Mouse (Mus musculus) embryonic facial prominence, embryonic 13.5 days (tissue): ENCODE data around the gene Neurl3. TPM values are rescaled to one million over a fixed set of nuclear protein-coding genes. Genes with fewer than 3 reads are reported as not detected.
A peak's percentile ranks its signal among the peaks of the same experiment; 100 is the strongest.

ENCODE experiments used
- ATAC-seq: fragments of 200-750 bp; cut with Nextera tagmentation; 2 replicates; pipeline ENCODE4 v1.8.0; 2017; ENCODE audit warnings: low read depth; ENCODE audit not compliant: insufficient number of reproducible peaks, insufficient read depth, low FRiP score, low TSS enrichment
- H3K27ac ChIP-seq: fragments of 300-500 bp; sonication (generic); 2 replicates; pipeline ENCODE4 v1.5.1; 2015; ENCODE audit warnings: moderate library complexity, mild to moderate bottlenecking, inconsistent platforms
- H3K27me3 ChIP-seq: fragments of 300-500 bp; sonication (generic); 2 replicates; pipeline ENCODE4 v1.6.1; 2015; ENCODE audit warnings: mild to moderate bottlenecking, inconsistent platforms
- H3K36me3 ChIP-seq: fragments of 300-500 bp; sonication (generic); 2 replicates; pipeline ENCODE4 v1.6.1; 2015; ENCODE audit warnings: mild to moderate bottlenecking, inconsistent platforms
- H3K4me1 ChIP-seq: fragments of 300-500 bp; sonication (generic); 2 replicates; pipeline ENCODE4 v1.6.1; 2015; ENCODE audit warnings: inconsistent platforms
- H3K4me2 ChIP-seq: fragments of 300-500 bp; sonication (generic); 2 replicates; pipeline ENCODE4 v1.6.1; 2015; ENCODE audit warnings: moderate library complexity, mild to moderate bottlenecking, inconsistent platforms
- H3K4me3 ChIP-seq: fragments of 300-500 bp; sonication (generic); 2 replicates; pipeline ENCODE4 v1.5.1; 2015; ENCODE audit warnings: mild to moderate bottlenecking, inconsistent platforms
- H3K9ac ChIP-seq: fragments of 300-500 bp; sonication (generic); 2 replicates; pipeline ENCODE4 v1.6.1; 2015; ENCODE audit warnings: mild to moderate bottlenecking, inconsistent platforms
- H3K9me3 ChIP-seq: fragments of 300-500 bp; sonication (generic); 2 replicates; pipeline ENCODE4 v1.6.1; 2016; ENCODE audit warnings: inconsistent platforms
- WGBS: fragments of 180-500 bp; shearing (Covaris S2); methylation state at CpG from one replicate; pipeline ENCODE4 v1.1.7; 2015; ENCODE audit warnings: mixed read lengths; 5-methylcytosine and 5-hydroxymethylcytosine counted together
- polyA plus RNA-seq: library from polyadenylated mRNA; unstranded; fragments of >200 nt; fragmentation: Nextera tagmentation; extraction: Ambion mirVana; gene quantifications from 2 replicates; pipeline ENCODE4 v1.2.1, GENCODE M21; 2015

Neurl3 gene
- polyA plus RNA-seq, 1 experiment from 2014 or later: 0.86 TPM

DNA sequence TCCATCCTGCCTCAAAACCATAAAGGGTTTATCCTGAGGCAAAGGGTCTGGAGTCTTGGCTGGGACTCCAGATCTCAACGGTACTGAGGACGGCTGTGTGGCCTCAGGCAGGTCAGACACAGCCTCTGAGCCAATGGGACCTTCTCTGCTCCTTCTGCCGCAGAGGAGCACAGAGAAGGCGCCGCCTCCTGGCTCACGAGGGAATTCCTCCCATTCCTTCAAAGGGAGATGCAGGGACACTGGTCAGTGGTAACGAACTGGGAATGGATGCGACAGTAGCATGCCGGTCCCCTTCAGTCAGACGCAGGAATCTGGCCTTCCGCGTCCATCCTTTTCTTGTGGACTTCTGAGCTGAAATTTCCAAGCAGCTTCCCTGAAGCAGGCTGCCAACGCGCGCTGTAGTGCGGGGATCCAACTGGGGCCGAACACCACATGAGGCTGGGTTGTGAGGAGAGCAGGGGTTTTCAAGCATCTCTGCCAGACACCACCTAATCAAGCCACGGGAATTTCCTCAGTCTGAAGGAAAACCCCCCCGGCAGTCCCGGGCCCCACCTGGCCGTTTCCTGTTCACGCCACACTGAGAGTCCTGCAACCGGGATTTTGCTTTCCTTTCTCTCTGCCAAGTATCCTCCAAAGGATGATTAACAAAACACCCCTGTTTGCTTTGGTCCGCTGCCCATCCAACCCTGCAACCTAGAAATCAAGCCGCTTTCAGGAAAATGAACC, 19.7 kb downstream of the Neurl3 start:
- Histone ChIP-seq H3K9ac (peak overlapping the region; percentile 54), H3K27ac (peak overlapping the region; percentile 28; the same call in 1 of the 2 replicates), H3K9me3 (peaks cover 5% of the 10 kb centered on the region; the same call in 1 of the 2 replicates), H3K36me3 (no peaks in the 10 kb centered on the region), H3K4me2 (peak overlapping the region; percentile 51), H3K4me3 (peak overlapping the region; percentile 25), H3K4me1 (peaks cover 10% of the 10 kb centered on the region), H3K27me3 (peaks cover 35% of the 10 kb centered on the region)
- no peak for ATAC-seq
- 6% methylated on average over 25 of the region's 25 CpGs for WGBS

DNA sequence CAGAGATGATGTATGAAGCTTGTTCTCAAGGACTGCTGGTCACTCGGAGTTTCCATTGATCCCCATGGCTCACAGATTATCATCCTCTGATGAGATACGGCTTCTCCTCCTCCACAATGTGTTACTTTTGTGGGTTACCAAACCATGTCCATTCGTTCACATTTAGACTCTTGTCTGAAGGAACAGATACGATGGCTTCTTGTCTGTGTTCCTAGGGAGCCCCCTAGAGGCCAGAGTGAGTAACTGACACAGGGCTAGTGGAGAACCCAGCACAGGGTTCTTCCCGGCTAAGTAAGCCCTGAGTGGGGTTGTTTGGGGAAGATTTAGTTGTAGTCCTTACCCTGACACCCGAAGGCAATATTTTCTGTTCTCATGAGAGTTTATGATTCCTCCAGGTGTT, 21.7 kb downstream of the Neurl3 start:
- no peaks in the 10 kb centered on the region for H3K36me3 ChIP-seq
- WGBS: 8% methylated on average over 6 of the region's 6 CpGs
- no peak overlapping the region for H3K4me2 ChIP-seq
- no peak; the same call in 1 of the 2 replicates for ATAC-seq
- H3K27me3 ChIP-seq: peaks cover 35% of the 10 kb centered on the region
- H3K27ac ChIP-seq: no peak overlapping the region
- peaks cover 3% of the 10 kb centered on the region; the same call in 1 of the 2 replicates for H3K9me3 ChIP-seq
- H3K9ac ChIP-seq: no peak overlapping the region
- H3K4me1 ChIP-seq: peaks cover 10% of the 10 kb centered on the region
- H3K4me3 ChIP-seq: no peak overlapping the region

DNA sequence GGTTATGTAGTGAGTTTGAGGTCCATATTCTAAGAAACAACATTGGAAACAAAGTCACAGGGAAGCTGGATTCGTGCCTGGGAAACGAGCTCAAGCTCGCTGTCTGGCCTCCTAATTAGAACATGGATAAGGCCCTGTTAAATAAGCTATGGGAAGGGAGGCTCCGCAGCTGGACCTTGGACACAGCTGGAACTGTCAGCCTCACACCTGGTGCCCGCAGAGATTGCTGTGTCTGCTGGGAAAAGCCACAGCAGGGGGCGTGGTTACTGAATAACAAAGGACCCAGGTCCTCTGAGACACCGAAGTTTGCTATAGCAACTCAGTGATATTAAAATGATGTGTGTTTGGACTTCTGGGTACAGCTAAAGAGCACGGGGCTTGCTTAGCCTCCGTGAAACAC, 23.1 kb downstream of the Neurl3 start:
- Histone ChIP-seq H3K9me3 (peaks cover 2% of the 10 kb centered on the region; the same call in 1 of the 2 replicates), H3K9ac (no peak overlapping the region), H3K4me2 (no peak overlapping the region), H3K27ac (no peak overlapping the region), H3K36me3 (no peaks in the 10 kb centered on the region), H3K27me3 (peaks cover 32% of the 10 kb centered on the region), H3K4me1 (peaks cover 10% of the 10 kb centered on the region), H3K4me3 (no peak overlapping the region)
- ATAC-seq: no peak
- WGBS: 12% methylated on average over 9 of the region's 9 CpGs

DNA sequence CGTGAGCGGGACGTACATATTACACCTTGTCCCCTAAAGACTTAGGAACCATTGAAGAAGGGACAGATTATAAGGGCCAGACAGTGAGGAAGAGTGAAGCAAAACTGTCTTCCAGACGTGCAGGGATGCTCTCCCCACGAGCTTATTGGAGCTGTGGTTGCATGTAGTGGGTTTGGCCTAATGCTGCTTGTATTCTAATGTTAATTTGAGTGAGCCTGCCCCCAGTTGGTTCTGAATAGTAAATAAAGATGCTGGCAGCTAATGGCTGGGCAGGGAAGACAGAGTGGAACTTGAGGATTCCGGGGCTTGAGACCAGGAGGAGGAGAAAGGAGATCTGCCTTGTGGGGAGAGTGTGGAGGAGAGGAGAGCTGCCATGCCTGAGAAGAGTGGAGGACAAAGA, 27.8 kb downstream of the Neurl3 start:
- no peak for ATAC-seq

DNA sequence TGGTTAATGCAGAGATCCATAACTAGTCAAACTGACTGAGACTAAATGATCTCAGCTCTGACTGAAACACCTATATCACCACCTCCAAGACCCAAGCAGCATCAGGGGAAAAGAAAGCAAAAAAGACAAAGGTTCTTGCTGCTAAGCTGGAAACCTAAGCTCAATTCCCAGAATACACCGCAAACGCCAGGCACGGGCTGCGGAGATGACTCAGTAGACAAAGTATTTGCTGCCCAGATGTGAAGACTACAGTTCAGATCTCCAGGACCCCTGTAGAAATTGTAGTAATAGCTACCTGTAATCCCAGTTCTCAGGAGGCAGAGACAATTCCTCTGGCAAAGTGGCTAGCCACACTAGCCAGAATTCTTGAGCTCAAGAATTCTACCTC, 29.7 kb downstream of the Neurl3 start:
- H3K27me3 ChIP-seq: no peaks in the 10 kb centered on the region
- H3K27ac ChIP-seq: no peak overlapping the region
- WGBS: 90% methylated on average over 4 of the region's 4 CpGs
- peaks cover 17% of the 10 kb centered on the region for H3K4me1 ChIP-seq
- H3K9me3 ChIP-seq: no peaks in the 10 kb centered on the region
- H3K36me3 ChIP-seq: no peaks in the 10 kb centered on the region
- no peak overlapping the region for H3K4me3 ChIP-seq
- peak overlapping the region; percentile 78 for H3K4me2 ChIP-seq
- no peak for ATAC-seq
- no peak overlapping the region; the same call in 1 of the 2 replicates for H3K9ac ChIP-seq

More for the DNA sequence above, 27.8 kb downstream of the Neurl3 start:
- Histone ChIP-seq H3K27ac (no peak overlapping the region), H3K36me3 (no peaks in the 10 kb centered on the region), H3K4me3 (no peak overlapping the region), H3K9ac (no peak overlapping the region), H3K27me3 (no peaks in the 10 kb centered on the region), H3K4me1 (peaks cover 16% of the 10 kb centered on the region), H3K4me2 (no peak overlapping the region), H3K9me3 (no peaks in the 10 kb centered on the region)
- 55% methylated on average over 6 of the region's 6 CpGs for WGBS

DNA sequence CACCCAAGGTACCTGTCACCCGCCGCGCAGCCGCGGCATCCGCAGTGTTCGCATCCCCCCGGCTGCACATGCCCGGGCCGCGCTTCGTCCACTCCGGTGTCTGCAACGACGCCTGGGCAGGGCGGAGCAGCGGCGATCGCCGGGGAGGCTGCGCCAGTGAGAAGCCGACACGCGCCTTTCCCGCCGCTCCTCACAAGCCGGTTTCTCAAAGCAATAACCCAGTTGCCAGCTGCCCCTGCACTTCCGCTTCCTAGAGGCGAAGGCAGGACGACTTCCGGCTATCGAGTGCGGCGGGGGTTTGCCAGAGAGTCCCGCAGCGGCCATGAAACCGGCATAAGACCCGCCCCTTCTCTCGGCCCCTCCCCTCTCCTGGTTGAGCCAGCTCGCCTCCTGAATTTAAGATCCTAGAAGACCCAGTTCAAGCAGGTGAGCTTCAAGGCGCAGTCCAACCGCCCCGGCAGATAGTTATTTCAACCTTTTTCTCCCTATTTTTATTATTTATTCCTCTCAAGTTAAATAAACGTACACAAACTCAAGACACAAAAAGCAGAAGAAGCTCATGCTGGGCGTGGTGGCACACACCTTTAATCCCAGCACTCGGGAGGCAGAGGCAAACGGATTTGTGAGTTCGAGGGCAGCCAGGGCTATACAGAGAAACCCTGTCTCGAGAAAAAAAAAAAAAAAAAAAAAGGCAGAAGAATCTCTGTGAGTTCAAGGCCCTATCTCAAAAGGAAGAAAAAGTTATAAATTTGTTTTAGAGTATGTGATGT, 30.2 kb downstream of the Neurl3 start, which contains the start of gene Uggt1:
Gene Uggt1, minus strand, starts transcription at position 663 of the 770 bp plus-strand sequence.
- 2% methylated on average over 49 of the region's 49 CpGs for WGBS
- ATAC-seq: peak; percentile 92
- Histone ChIP-seq H3K4me2 (peak within 1 kb of the TSS; percentile 78), H3K27ac (peak within 1 kb of the TSS; percentile 78), H3K9ac (peak within 1 kb of the TSS; percentile 91), H3K4me1 (peaks cover 17% of the 10 kb centered on the region), H3K27me3 (no peaks in the 10 kb centered on the region), H3K9me3 (no peaks in the 10 kb centered on the region), H3K36me3 (no peaks in the 10 kb centered on the region), H3K4me3 (peak within 1 kb of the TSS; percentile 96)

DNA sequence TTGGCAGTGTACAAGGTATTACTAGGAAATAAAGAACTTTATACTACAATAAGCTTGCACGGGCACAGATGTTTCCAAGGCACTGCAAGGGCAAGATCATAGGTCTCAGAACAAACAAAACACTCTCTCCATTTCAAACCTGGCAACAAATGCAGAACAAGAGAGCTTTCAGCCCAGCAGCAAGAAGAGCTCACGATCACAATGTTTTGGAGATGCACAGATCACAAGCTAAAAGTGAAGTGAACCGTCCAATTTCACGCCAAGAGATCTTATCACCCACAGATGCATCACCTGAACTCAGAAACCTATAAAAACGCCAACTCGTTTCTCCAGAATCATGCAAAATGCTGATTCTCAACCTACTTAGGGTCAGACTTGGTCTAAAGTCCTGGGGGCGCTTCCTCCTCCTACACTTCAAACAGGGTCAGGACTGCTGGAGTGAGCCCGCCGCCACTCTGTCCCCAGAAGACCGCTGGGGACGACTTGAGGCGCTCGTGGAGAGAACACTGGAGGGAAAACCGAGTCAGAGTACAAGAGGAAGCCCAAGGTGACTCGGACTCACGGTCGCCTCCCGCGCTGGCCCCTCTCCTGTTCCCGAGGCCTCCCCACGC, 30.9 kb downstream of the Neurl3 start:
- Histone ChIP-seq H3K4me2 (peak overlapping the region; percentile 78), H3K9ac (peak overlapping the region; percentile 91), H3K27ac (peak overlapping the region; percentile 78), H3K4me1 (peaks cover 17% of the 10 kb centered on the region), H3K27me3 (no peaks in the 10 kb centered on the region), H3K9me3 (no peaks in the 10 kb centered on the region), H3K4me3 (peak overlapping the region; percentile 96), H3K36me3 (no peaks in the 10 kb centered on the region)
- WGBS: 2% methylated on average over 21 of the region's 21 CpGs
- peak; percentile 49; the same call in 1 of the 2 replicates for ATAC-seq

DNA sequence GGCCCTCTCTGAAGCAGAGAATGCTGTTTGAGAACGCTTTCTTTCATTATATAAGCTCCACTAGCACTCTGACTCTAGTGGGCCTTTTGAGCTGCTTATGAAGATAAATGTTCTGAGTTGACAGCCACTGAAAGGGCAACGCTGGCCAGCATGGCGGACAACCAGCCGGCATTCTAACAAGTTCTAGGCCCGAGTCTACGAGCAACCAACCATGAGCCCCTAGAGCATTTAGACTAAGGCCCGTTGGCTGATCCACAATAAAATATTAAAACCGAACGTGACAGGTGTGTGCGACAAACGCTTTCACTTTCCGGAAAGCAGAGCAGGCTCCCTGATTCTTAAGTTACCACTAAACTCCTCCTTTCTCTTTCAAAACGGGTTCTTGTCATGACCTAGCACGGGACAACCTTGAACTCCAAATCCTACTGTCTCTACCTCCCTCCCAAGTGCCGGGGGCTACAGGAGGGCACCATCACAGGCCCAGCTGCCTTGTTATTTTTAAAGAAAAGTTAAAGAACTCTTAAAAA, 32.5 kb downstream of the Neurl3 start:
- H3K36me3 ChIP-seq: peaks cover 2% of the 10 kb centered on the region; the same call in 1 of the 2 replicates
- ATAC-seq: no peak
- 0 out of 2 replicates have a peak overlapping the region, but pooled peaks have one; percentile 32 for H3K9ac ChIP-seq
- no peak overlapping the region for H3K27ac ChIP-seq
- H3K4me1 ChIP-seq: peaks cover 17% of the 10 kb centered on the region
- 91% methylated on average over 15 of the region's 15 CpGs for WGBS
- no peaks in the 10 kb centered on the region for H3K27me3 ChIP-seq
- no peaks in the 10 kb centered on the region for H3K9me3 ChIP-seq
- H3K4me3 ChIP-seq: no peak overlapping the region
- no peak overlapping the region for H3K4me2 ChIP-seq

DNA sequence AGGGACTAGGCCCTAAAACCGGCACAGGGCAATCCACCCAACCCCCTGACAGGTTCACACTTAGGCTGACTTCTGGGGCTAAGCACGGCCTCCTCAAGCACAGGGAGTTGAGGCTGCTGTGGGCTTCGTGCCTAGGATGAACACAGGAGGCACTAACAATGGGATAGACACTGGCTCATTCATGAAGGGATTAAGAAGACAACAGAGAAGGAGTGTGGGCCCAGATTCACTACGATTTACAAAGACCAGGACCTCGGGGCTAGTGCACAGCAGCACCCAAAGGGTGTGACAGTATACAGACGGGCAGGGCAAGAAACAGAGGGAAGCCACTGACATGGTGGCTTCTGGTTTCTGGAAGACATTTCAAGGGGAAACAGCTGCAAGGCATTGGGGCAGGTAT, 34.3 kb downstream of the Neurl3 start:
- Histone ChIP-seq H3K9ac (no peak overlapping the region), H3K36me3 (peaks cover 4% of the 10 kb centered on the region), H3K4me2 (no peak overlapping the region), H3K9me3 (no peaks in the 10 kb centered on the region), H3K4me1 (peaks cover 17% of the 10 kb centered on the region), H3K4me3 (no peak overlapping the region), H3K27ac (no peak overlapping the region), H3K27me3 (no peaks in the 10 kb centered on the region)
- 48% methylated on average over 6 of the region's 6 CpGs for WGBS
- no peak for ATAC-seq

DNA sequence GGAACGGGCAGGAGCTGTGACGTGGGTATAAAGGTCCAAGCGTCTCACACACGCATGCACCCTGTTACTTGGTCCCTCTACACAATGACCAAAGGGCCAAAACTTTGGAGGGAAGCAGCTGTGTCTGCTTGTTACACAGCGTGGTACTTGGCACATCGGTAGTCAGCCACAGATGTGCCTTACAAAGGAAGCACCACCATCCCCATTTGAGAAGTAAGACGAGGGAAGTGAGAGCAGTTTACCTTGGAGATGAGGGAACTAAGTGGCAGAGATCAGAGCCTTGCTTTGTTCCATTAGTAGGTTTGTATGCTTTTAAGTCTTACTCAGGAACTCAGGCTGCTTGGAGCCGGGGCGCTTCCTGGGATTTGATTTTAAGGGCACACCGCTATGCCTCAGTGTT, 35.1 kb downstream of the Neurl3 start:
- Histone ChIP-seq H3K27me3 (no peaks in the 10 kb centered on the region), H3K9ac (no peak overlapping the region; the same call in 1 of the 2 replicates), H3K36me3 (peaks cover 10% of the 10 kb centered on the region), H3K9me3 (no peaks in the 10 kb centered on the region), H3K27ac (no peak overlapping the region), H3K4me3 (no peak overlapping the region), H3K4me2 (no peak overlapping the region), H3K4me1 (peaks cover 17% of the 10 kb centered on the region)
- WGBS: 89% methylated on average over 10 of the region's 10 CpGs
- ATAC-seq: no peak

DNA sequence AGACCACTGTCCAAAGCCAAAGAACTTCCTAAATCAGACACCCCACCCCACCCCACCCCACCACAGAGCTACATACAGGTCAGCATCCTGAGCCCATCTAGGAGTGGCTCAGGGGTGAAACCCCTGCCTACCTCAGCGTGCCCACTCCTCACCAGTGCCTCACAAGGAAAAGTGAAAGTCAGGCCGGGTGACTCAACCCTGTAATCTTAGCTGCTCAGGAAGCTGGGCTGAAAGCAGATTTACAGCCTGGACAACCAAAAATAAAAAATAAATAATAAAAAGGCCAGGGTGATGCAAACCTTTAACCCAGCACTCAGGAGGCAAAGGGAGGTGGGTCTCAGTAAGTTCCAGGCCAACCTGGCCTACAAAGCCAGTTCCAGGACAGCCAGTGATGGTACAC, 38.6 kb downstream of the Neurl3 start:
- H3K9ac ChIP-seq: no peak overlapping the region
- no peak for ATAC-seq

More for the DNA sequence above, 38.6 kb downstream of the Neurl3 start:
- Histone ChIP-seq H3K9me3 (no peaks in the 10 kb centered on the region), H3K4me3 (no peak overlapping the region), H3K27ac (no peak overlapping the region), H3K4me1 (no peaks in the 10 kb centered on the region), H3K4me2 (no peak overlapping the region), H3K36me3 (peaks cover 27% of the 10 kb centered on the region), H3K27me3 (no peaks in the 10 kb centered on the region)
- 79% methylated on average over 2 of the region's 2 CpGs for WGBS
